ENCODE assay signal across 12 mouse cellular contexts in the genomic region with DNA sequence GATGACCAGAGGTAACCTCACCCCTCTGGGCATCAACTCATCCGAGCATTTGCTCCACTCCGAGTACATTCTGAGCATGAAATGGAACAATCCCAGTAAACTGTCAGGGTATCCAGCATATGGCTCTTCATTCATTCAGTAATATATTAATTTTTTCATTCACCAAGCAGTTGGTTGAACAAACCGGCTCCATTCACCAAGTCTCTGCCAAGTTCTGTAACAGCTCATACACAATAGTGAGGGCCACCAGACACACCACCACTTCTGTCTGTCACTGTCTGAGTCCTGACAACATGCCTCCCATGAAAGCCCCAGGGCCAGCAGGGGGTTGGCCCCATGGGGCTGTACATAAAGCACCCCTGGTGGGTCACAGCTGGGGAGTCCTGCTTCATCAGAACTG. TPM values are rescaled to one million over a fixed set of nuclear protein-coding genes. Genes with fewer than 3 reads are reported as not detected.
"Had no signal": no experiment of that assay in that cellular context is flagged by ENCODE, and none has a peak within 500 bp of the region (broad histone marks: within the 10 kb centered on the region; RNA-seq: fewer than 3 reads in every experiment).

No protein-coding gene starts in this region.

- H3K27me3 ChIP-seq: kidney, embryonic 15.5 days; liver, embryonic 13.5 days had no signal

- H3K27ac ChIP-seq: layer of hippocampus, adult 2 months; liver, embryonic 13.5 days had no signal

- H3K9ac ChIP-seq: kidney, embryonic 15.5 days; liver, embryonic 13.5 days had no signal

- DNase-seq: layer of hippocampus, adult 9-11 months; liver, embryonic 13.5 days; lung, adult 2 months; lung, postnatal 14 days; lung, postnatal 4 days; midbrain, embryonic 14.5 days; thymus, adult 18-20 months; thymus, postnatal 36 days had no signal

- H3K4me2 ChIP-seq: kidney, embryonic 15.5 days; liver, embryonic 13.5 days; midbrain, embryonic 11.5 days had no signal

- H3K4me3 ChIP-seq: kidney, embryonic 15.5 days; layer of hippocampus, adult 2 months; liver, embryonic 13.5 days had no signal

- H3K4me1 ChIP-seq: liver, embryonic 13.5 days had no signal

- H3K36me3 ChIP-seq: kidney, embryonic 15.5 days; liver, embryonic 13.5 days had no signal

- H3K9me3 ChIP-seq: kidney, embryonic 15.5 days; liver, embryonic 13.5 days had no signal

RNA-seq across cellular contexts. Expression of gene Garnl3, which starts 58.5 kb away (rescaled TPM):
- total RNA-seq: megakaryocyte progenitor cell, adult 5-6 weeks had no signal
